Mouse (Mus musculus): ENCODE data around the gene Slc35f1. TPM values are rescaled to one million over a fixed set of nuclear protein-coding genes. Genes with fewer than 3 reads are reported as not detected.

Gene Slc35f1
- polyA plus RNA-seq, 1 experiment from 2014 or later, result 2.0 TPM

- Histone ChIP-seq H3K9ac (ENCODE audit: low read length) (no peak overlapping the region), H3K36me3 (ENCODE audit: control insufficient read depth, insufficient read depth, low read length) (no peaks in the 10 kb centered on the region), H3K27me3 (ENCODE audit: control insufficient read depth, insufficient read depth, low read length) (no peaks in the 10 kb centered on the region), H3K27ac (replicated peaks; ENCODE audit: low read depth, low read length) (no peak overlapping the region), H3K4me1 (ENCODE audit: control insufficient read depth, insufficient read depth, low read length) (no peaks in the 10 kb centered on the region), H3K4me3 (ENCODE audit: low read depth, low read length) (no peak overlapping the region), H3K4me2 (ENCODE audit: low read depth, severe bottlenecking) (no peak overlapping the region), H3K9me3 (ENCODE audit: control insufficient read depth, low read length) (no peaks in the 10 kb centered on the region)
- ATAC-seq (ENCODE audit: insufficient number of reproducible peaks, low FRiP score, low TSS enrichment, low read depth), result no peak
- no peak for DNase-seq (ENCODE audit: low spot score)
- 85% methylated on average over 2 of the region's 2 CpGs for WGBS
Observed at GRCm38 (mm10) chr10:53060745-53061144, 370.4 kb downstream of the Slc35f1 start.

- ATAC-seq (ENCODE audit: insufficient number of reproducible peaks, low FRiP score, low TSS enrichment, low read depth) (no peak), DNase-seq (ENCODE audit: low spot score) (no peak)
- no peak overlapping the region for H3K27ac ChIP-seq (replicated peaks; ENCODE audit: low read depth, low read length)
- no peaks in the 10 kb centered on the region for H3K36me3 ChIP-seq (ENCODE audit: control insufficient read depth, insufficient read depth, low read length)
- no peak overlapping the region for H3K9ac ChIP-seq (ENCODE audit: low read length)
- no peaks in the 10 kb centered on the region for H3K4me1 ChIP-seq (ENCODE audit: control insufficient read depth, insufficient read depth, low read length)
- H3K9me3 ChIP-seq (ENCODE audit: control insufficient read depth, low read length), result no peaks in the 10 kb centered on the region
- no peak overlapping the region for H3K4me2 ChIP-seq (ENCODE audit: low read depth, severe bottlenecking)
- H3K4me3 ChIP-seq (ENCODE audit: low read depth, low read length), result no peak overlapping the region
- no peaks in the 10 kb centered on the region for H3K27me3 ChIP-seq (ENCODE audit: control insufficient read depth, insufficient read depth, low read length)
Observed at GRCm38 (mm10) chr10:53062741-53063140, 372.4 kb downstream of the Slc35f1 start.

GRCm38 (mm10) chr10:53087811-53088210 lies 397.5 kb downstream of the Slc35f1 start:
- H3K4me1 ChIP-seq (ENCODE audit: control insufficient read depth, insufficient read depth, low read length), result 0 out of 2 replicates have a peak, but pooled peaks cover 3% of the 10 kb centered on the region
- WGBS, result 77% methylated on average over 1 of the region's 1 CpGs
- H3K27me3 ChIP-seq (ENCODE audit: control insufficient read depth, insufficient read depth, low read length), result no peaks in the 10 kb centered on the region
- no peak overlapping the region for H3K27ac ChIP-seq (replicated peaks; ENCODE audit: low read depth, low read length)
- DNase-seq (ENCODE audit: low spot score) (no peak), ATAC-seq (ENCODE audit: insufficient number of reproducible peaks, low FRiP score, low TSS enrichment, low read depth) (no peak)
- H3K36me3 ChIP-seq (ENCODE audit: control insufficient read depth, insufficient read depth, low read length), result no peaks in the 10 kb centered on the region
- H3K4me2 ChIP-seq (ENCODE audit: low read depth, severe bottlenecking), result no peak overlapping the region
- no peaks in the 10 kb centered on the region for H3K9me3 ChIP-seq (ENCODE audit: control insufficient read depth, low read length)
- H3K9ac ChIP-seq (ENCODE audit: low read length), result no peak overlapping the region
- no peak overlapping the region for H3K4me3 ChIP-seq (ENCODE audit: low read depth, low read length)

- Histone ChIP-seq H3K4me3 (ENCODE audit: low read depth, low read length) (no peak overlapping the region), H3K36me3 (ENCODE audit: control insufficient read depth, insufficient read depth, low read length) (no peaks in the 10 kb centered on the region), H3K9ac (ENCODE audit: low read length) (no peak overlapping the region), H3K27me3 (ENCODE audit: control insufficient read depth, insufficient read depth, low read length) (no peaks in the 10 kb centered on the region), H3K4me1 (ENCODE audit: control insufficient read depth, insufficient read depth, low read length) (0 out of 2 replicates have a peak, but pooled peaks cover 3% of the 10 kb centered on the region), H3K9me3 (ENCODE audit: control insufficient read depth, low read length) (no peaks in the 10 kb centered on the region), H3K4me2 (ENCODE audit: low read depth, severe bottlenecking) (no peak overlapping the region), H3K27ac (replicated peaks; ENCODE audit: low read depth, low read length) (no peak overlapping the region)
- ATAC-seq (ENCODE audit: insufficient number of reproducible peaks, low FRiP score, low TSS enrichment, low read depth) (peak; percentile 31; the same call in 1 of the 2 replicates), DNase-seq (ENCODE audit: low spot score) (no peak)
- 14% methylated on average over 4 of the region's 4 CpGs for WGBS
Observed at GRCm38 (mm10) chr10:53091525-53091924, 401.2 kb downstream of the Slc35f1 start.

- peak; percentile 47; the same call in 1 of the 2 replicates for ATAC-seq (ENCODE audit: insufficient number of reproducible peaks, low FRiP score, low TSS enrichment, low read depth)
- Histone ChIP-seq H3K4me3 (ENCODE audit: low read depth, low read length) (no peak overlapping the region), H3K36me3 (ENCODE audit: control insufficient read depth, insufficient read depth, low read length) (no peaks in the 10 kb centered on the region), H3K9me3 (ENCODE audit: control insufficient read depth, low read length) (no peaks in the 10 kb centered on the region), H3K27me3 (ENCODE audit: control insufficient read depth, insufficient read depth, low read length) (no peaks in the 10 kb centered on the region), H3K27ac (replicated peaks; ENCODE audit: low read depth, low read length) (no peak overlapping the region; the same call in 1 of the 2 replicates), H3K4me2 (ENCODE audit: low read depth, severe bottlenecking) (no peak overlapping the region), H3K4me1 (ENCODE audit: control insufficient read depth, insufficient read depth, low read length) (0 out of 2 replicates have a peak, but pooled peaks cover 3% of the 10 kb centered on the region), H3K9ac (ENCODE audit: low read length) (no peak overlapping the region)
- DNase-seq (ENCODE audit: low spot score), result peak; percentile 55
- WGBS, result 14% methylated on average over 3 of the region's 3 CpGs
Observed at GRCm38 (mm10) chr10:53096446-53096845, 406.1 kb downstream of the Slc35f1 start.

GRCm38 (mm10) chr10:53100881-53101280 lies 410.5 kb downstream of the Slc35f1 start:
- Histone ChIP-seq H3K4me3 (ENCODE audit: low read depth, low read length) (no peak overlapping the region), H3K27ac (replicated peaks; ENCODE audit: low read depth, low read length) (no peak overlapping the region), H3K36me3 (ENCODE audit: control insufficient read depth, insufficient read depth, low read length) (no peaks in the 10 kb centered on the region), H3K27me3 (ENCODE audit: control insufficient read depth, insufficient read depth, low read length) (no peaks in the 10 kb centered on the region), H3K9me3 (ENCODE audit: control insufficient read depth, low read length) (no peaks in the 10 kb centered on the region), H3K4me2 (ENCODE audit: low read depth, severe bottlenecking) (no peak overlapping the region), H3K4me1 (ENCODE audit: control insufficient read depth, insufficient read depth, low read length) (no peaks in the 10 kb centered on the region), H3K9ac (ENCODE audit: low read length) (no peak overlapping the region)
- no peak for DNase-seq (ENCODE audit: low spot score)
- ATAC-seq (ENCODE audit: insufficient number of reproducible peaks, low FRiP score, low TSS enrichment, low read depth), result no peak
- 89% methylated on average over 3 of the region's 3 CpGs for WGBS

GRCm38 (mm10) chr10:53101412-53101811 lies 411.1 kb downstream of the Slc35f1 start:
- WGBS, result 86% methylated on average over 2 of the region's 2 CpGs
- ATAC-seq (ENCODE audit: insufficient number of reproducible peaks, low FRiP score, low TSS enrichment, low read depth), result no peak
- Histone ChIP-seq H3K4me2 (ENCODE audit: low read depth, severe bottlenecking) (no peak overlapping the region), H3K36me3 (ENCODE audit: control insufficient read depth, insufficient read depth, low read length) (no peaks in the 10 kb centered on the region), H3K4me3 (ENCODE audit: low read depth, low read length) (no peak overlapping the region), H3K9ac (ENCODE audit: low read length) (no peak overlapping the region), H3K9me3 (ENCODE audit: control insufficient read depth, low read length) (no peaks in the 10 kb centered on the region), H3K27ac (replicated peaks; ENCODE audit: low read depth, low read length) (no peak overlapping the region), H3K27me3 (ENCODE audit: control insufficient read depth, insufficient read depth, low read length) (no peaks in the 10 kb centered on the region), H3K4me1 (ENCODE audit: control insufficient read depth, insufficient read depth, low read length) (no peaks in the 10 kb centered on the region)
- no peak for DNase-seq (ENCODE audit: low spot score)

- ATAC-seq (ENCODE audit: insufficient number of reproducible peaks, low FRiP score, low TSS enrichment, low read depth) (no peak), DNase-seq (ENCODE audit: low spot score) (no peak)
- no peak overlapping the region for H3K4me3 ChIP-seq (ENCODE audit: low read depth, low read length)
- no peak overlapping the region for H3K4me2 ChIP-seq (ENCODE audit: low read depth, severe bottlenecking)
- no peaks in the 10 kb centered on the region for H3K9me3 ChIP-seq (ENCODE audit: control insufficient read depth, low read length)
- no peak overlapping the region for H3K9ac ChIP-seq (ENCODE audit: low read length)
- H3K4me1 ChIP-seq (ENCODE audit: control insufficient read depth, insufficient read depth, low read length), result no peaks in the 10 kb centered on the region
- H3K27ac ChIP-seq (replicated peaks; ENCODE audit: low read depth, low read length), result no peak overlapping the region
- 88% methylated on average over 2 of the region's 2 CpGs for whole genome bisulfite sequencing
- no peaks in the 10 kb centered on the region for H3K27me3 ChIP-seq (ENCODE audit: control insufficient read depth, insufficient read depth, low read length)
- no peaks in the 10 kb centered on the region for H3K36me3 ChIP-seq (ENCODE audit: control insufficient read depth, insufficient read depth, low read length)
Observed at GRCm38 (mm10) chr10:53102423-53102822, 412.1 kb downstream of the Slc35f1 start.

- Histone ChIP-seq H3K36me3 (ENCODE audit: control insufficient read depth, insufficient read depth, low read length) (no peaks in the 10 kb centered on the region), H3K9ac (ENCODE audit: low read length) (no peak overlapping the region), H3K9me3 (ENCODE audit: control insufficient read depth, low read length) (no peaks in the 10 kb centered on the region), H3K4me3 (ENCODE audit: low read depth, low read length) (no peak overlapping the region), H3K4me2 (ENCODE audit: low read depth, severe bottlenecking) (no peak overlapping the region), H3K4me1 (ENCODE audit: control insufficient read depth, insufficient read depth, low read length) (no peaks in the 10 kb centered on the region), H3K27me3 (ENCODE audit: control insufficient read depth, insufficient read depth, low read length) (no peaks in the 10 kb centered on the region), H3K27ac (replicated peaks; ENCODE audit: low read depth, low read length) (no peak overlapping the region)
- 20% methylated on average over 3 of the region's 3 CpGs for WGBS
- ATAC-seq (ENCODE audit: insufficient number of reproducible peaks, low FRiP score, low TSS enrichment, low read depth), result no peak
- peak; percentile 69 for DNase-seq (ENCODE audit: low spot score)
Observed at GRCm38 (mm10) chr10:53115028-53115427, 424.7 kb downstream of the Slc35f1 start.

Data from limb, embryonic 11.5 days (tissue).